Mouse (Mus musculus): ENCODE measurements around the gene Chil4. TPM values are rescaled to one million over a fixed set of nuclear protein-coding genes. Genes with fewer than 3 reads are reported as not detected.
"Not testable (repeated sequence)": the region's sequence is repeated elsewhere in the genome, so short reads cannot be mapped to it uniquely, and the experiment has no call there.

Gene Chil4
- polyA plus RNA-seq, 1 experiment from 2014 or later = not detected

- H3K9ac ChIP-seq; H3K4me3 ChIP-seq (replicated peaks); H3K4me2 ChIP-seq; H3K27me3 ChIP-seq (replicated peaks); H3K9me3 ChIP-seq; H3K27ac ChIP-seq; H3K36me3 ChIP-seq; ATAC-seq (ENCODE audit: insufficient read depth, low FRiP score, low read depth); H3K4me1 ChIP-seq: not testable (repeated sequence)
- 57% methylated on average over 1 of the region's 1 CpGs for WGBS
These were observed 21.3 kb downstream of the Chil4 start for GRCm38 (mm10) chr3:106198030-106198429.

DNA sequence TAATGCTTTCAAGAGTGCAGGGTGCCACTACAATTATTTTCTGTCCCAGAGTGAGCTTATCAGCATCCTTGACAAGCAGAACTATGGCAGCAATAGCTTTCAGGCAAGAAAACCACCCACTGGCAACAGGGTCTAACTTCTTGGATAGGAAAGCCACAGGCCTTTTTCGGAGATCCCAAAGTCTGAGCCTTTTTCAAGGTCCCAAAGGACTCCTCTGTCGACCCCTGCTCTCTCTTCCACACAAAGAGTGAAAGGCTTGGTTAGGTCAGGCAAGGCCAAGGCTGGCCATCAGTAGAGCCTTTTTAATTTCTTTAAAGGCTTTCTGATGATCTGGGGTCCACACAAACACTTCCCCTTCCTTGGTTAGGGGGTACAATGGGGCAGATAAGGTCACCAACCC lies 22.1 kb downstream of the Chil4 start:
- H3K36me3 ChIP-seq; H3K27me3 ChIP-seq (replicated peaks); H3K9ac ChIP-seq; H3K27ac ChIP-seq; H3K4me3 ChIP-seq (replicated peaks); H3K9me3 ChIP-seq; H3K4me1 ChIP-seq; H3K4me2 ChIP-seq; ATAC-seq (ENCODE audit: insufficient read depth, low FRiP score, low read depth): not testable (repeated sequence)
- 73% methylated on average over 2 of the region's 2 CpGs for WGBS

- no peaks in the 10 kb centered on the region for H3K27me3 ChIP-seq (replicated peaks)
- H3K4me3 ChIP-seq (replicated peaks) = no peak overlapping the region
- no peaks in the 10 kb centered on the region; the same call in 1 of the 2 replicates for H3K9me3 ChIP-seq
- no peak overlapping the region for H3K4me2 ChIP-seq
- no peaks in the 10 kb centered on the region for H3K36me3 ChIP-seq
- no peak overlapping the region for H3K9ac ChIP-seq
- no peak for ATAC-seq (ENCODE audit: insufficient read depth, low FRiP score, low read depth)
- no peaks in the 10 kb centered on the region for H3K4me1 ChIP-seq
- H3K27ac ChIP-seq = no peak overlapping the region
These were observed 23.0 kb downstream of the Chil4 start for GRCm38 (mm10) chr3:106196276-106196675.

GRCm38 (mm10) chr3:106195486-106195885 lies 23.8 kb downstream of the Chil4 start:
- no peak for ATAC-seq (ENCODE audit: insufficient read depth, low FRiP score, low read depth)
- H3K36me3 ChIP-seq = no peaks in the 10 kb centered on the region
- H3K9ac ChIP-seq = no peak overlapping the region
- H3K4me2 ChIP-seq = no peak overlapping the region
- no peaks in the 10 kb centered on the region for H3K4me1 ChIP-seq
- H3K4me3 ChIP-seq (replicated peaks) = no peak overlapping the region
- no peaks in the 10 kb centered on the region; the same call in 1 of the 2 replicates for H3K9me3 ChIP-seq
- H3K27me3 ChIP-seq (replicated peaks) = no peaks in the 10 kb centered on the region
- WGBS = 86% methylated on average over 12 of the region's 12 CpGs
- H3K27ac ChIP-seq = no peak overlapping the region

DNA sequence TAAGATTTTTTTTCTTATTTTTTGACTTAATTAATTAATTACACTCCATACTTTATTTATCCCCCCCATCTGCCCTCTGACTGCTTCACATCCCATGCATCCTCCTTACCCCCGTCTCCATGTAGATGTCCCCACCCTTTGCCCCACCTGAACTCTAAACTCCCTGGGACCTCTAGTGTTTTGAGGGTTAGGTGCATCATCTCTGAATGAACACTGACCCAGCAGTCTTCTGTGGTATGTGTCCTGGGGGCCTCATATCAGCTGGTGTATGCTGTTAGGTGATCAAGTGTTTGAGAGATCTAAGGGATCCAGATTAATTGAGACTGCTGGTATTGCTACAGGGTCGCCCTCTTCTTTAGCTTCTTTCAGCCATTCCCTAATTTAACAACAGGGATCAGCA lies 31.3 kb downstream of the Chil4 start:
- H3K27ac ChIP-seq = no peak overlapping the region
- no peak overlapping the region for H3K4me2 ChIP-seq
- H3K9me3 ChIP-seq = no peaks in the 10 kb centered on the region
- WGBS = 80% methylated on average over 2 of the region's 2 CpGs
- no peaks in the 10 kb centered on the region for H3K36me3 ChIP-seq
- no peaks in the 10 kb centered on the region for H3K27me3 ChIP-seq (replicated peaks)
- no peak overlapping the region for H3K4me3 ChIP-seq (replicated peaks)
- ATAC-seq (ENCODE audit: insufficient read depth, low FRiP score, low read depth) = no peak
- H3K9ac ChIP-seq = no peak overlapping the region
- no peaks in the 10 kb centered on the region for H3K4me1 ChIP-seq

DNA sequence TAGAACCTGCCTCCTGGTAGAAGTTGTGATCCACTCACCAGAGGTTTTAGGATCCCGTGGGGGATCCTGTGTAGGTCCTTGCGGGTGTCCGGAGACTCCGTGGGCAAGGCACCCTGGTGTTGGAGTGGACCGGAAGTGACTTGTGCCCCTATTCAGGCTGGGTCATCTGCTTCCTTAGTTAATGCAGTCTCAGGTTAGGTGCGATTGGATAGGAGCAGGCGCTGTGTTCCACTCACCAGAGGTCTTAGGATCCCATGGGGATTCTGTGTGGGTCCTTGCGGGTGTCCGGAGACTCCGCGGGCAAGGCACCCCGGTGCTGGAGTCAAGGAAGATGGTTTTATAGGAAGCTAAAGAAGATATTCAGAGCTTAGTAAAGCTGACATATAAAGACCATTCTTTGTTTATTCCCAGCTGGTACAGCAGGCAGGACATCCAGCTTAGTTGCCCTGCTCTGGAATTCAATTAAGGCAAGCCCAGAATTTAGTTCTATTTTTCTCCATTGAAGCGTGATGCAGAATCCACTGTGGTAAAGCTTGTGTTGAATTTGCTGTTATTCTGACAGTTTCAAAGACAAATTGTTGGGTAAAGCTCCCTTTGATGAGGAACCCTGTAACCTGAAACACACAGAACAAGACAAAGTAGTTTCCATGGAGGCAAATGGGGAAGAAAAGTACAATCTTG lies 41.7 kb downstream of the Chil4 start:
- WGBS = 86% methylated on average over 13 of the region's 13 CpGs
- H3K4me1 ChIP-seq = no peaks in the 10 kb centered on the region
- no peak for ATAC-seq (ENCODE audit: insufficient read depth, low FRiP score, low read depth)

GRCm38 (mm10) chr3:106174971-106175370 lies 44.3 kb downstream of the Chil4 start:
- 59% methylated on average over 2 of the region's 2 CpGs for WGBS
- ATAC-seq (ENCODE audit: insufficient read depth, low FRiP score, low read depth); H3K4me2 ChIP-seq: not testable (repeated sequence)

More for the DNA sequence above, 41.7 kb downstream of the Chil4 start:
- Histone ChIP-seq H3K36me3 (no peaks in the 10 kb centered on the region), H3K9me3 (no peaks in the 10 kb centered on the region; the same call in 1 of the 2 replicates), H3K4me3 (replicated peaks) (no peak overlapping the region), H3K4me2 (no peak overlapping the region), H3K9ac (no peak overlapping the region), H3K27ac (no peak overlapping the region), H3K27me3 (replicated peaks) (no peaks in the 10 kb centered on the region)

DNA sequence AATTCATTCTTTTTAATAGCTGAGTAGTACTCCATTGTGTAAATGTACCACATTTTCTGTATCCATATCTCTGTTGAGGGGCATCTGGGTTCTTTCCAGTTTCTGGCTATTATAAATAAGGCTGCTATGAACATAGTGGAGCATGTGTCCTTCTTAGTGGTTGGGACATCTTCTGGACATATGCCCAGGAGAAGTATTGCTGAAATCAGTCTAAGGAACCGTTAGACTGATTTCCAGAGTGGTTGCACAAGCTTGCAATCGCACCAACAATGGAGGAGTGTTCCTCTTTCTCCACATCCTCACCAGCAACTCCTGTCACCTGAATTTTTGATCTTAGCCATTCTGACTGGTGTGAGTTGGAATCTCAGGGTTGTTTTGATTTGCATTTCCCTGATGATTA lies 46.8 kb downstream of the Chil4 start:
- 61% methylated on average over 2 of the region's 2 CpGs for WGBS

More at GRCm38 (mm10) chr3:106174971-106175370, 44.3 kb downstream of the Chil4 start:
- H3K36me3 ChIP-seq; H3K27me3 ChIP-seq (replicated peaks); H3K27ac ChIP-seq; H3K9me3 ChIP-seq; H3K4me3 ChIP-seq (replicated peaks); H3K4me1 ChIP-seq; H3K9ac ChIP-seq: not testable (repeated sequence)

DNA sequence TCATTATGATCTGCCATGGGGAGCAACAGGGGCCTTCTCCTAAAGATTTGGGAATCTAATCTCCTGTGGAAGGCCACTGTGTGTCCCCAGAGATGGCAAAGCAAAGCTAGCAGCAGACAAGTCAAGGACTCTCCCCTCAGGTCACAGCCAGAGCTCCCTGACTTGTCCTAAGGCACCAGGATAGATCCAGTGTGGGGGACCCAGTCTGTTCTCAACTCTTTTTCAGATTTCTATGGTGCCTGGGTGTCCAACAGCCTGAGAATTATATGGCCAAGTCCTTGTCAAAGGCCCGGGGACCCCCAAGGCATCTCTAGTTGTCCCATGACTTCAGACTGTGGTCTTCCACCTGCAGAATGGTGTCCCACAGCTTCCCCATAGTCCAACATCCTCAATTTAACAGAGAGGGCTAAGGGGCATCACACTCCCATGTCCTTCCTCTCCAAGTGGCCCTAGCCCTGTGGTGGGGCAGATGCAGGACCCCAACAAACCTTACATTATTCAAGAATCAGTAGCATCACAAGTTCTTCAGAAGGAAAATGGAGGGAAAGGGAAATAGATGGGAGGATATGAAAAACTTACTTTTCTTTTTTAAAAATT lies 48.1 kb downstream of the Chil4 start:
- Histone ChIP-seq H3K4me2 (no peak overlapping the region), H3K9ac (no peak overlapping the region), H3K27ac (no peak overlapping the region), H3K4me3 (replicated peaks) (no peak overlapping the region), H3K27me3 (replicated peaks) (no peaks in the 10 kb centered on the region), H3K9me3 (no peaks in the 10 kb centered on the region), H3K4me1 (no peaks in the 10 kb centered on the region), H3K36me3 (no peaks in the 10 kb centered on the region)
- 79% methylated on average over 1 of the region's 1 CpGs for WGBS
- ATAC-seq (ENCODE audit: insufficient read depth, low FRiP score, low read depth) = no peak

More for the DNA sequence above, 46.8 kb downstream of the Chil4 start:
- not testable (repeated sequence) for H3K9me3 ChIP-seq; H3K9ac ChIP-seq; H3K4me3 ChIP-seq (replicated peaks); H3K27me3 ChIP-seq (replicated peaks); ATAC-seq (ENCODE audit: insufficient read depth, low FRiP score, low read depth); H3K27ac ChIP-seq; H3K36me3 ChIP-seq; H3K4me1 ChIP-seq; H3K4me2 ChIP-seq

GRCm38 (mm10) chr3:106170522-106171053 lies 48.7 kb downstream of the Chil4 start:
- Histone ChIP-seq H3K9me3 (no peaks in the 10 kb centered on the region), H3K36me3 (no peaks in the 10 kb centered on the region), H3K9ac (no peak overlapping the region), H3K4me2 (no peak overlapping the region), H3K27me3 (replicated peaks) (no peaks in the 10 kb centered on the region), H3K4me1 (no peaks in the 10 kb centered on the region), H3K27ac (no peak overlapping the region), H3K4me3 (replicated peaks) (no peak overlapping the region)
- ATAC-seq (ENCODE audit: insufficient read depth, low FRiP score, low read depth) = no peak
- whole genome bisulfite sequencing = 40% methylated on average over 1 of the region's 1 CpGs

DNA sequence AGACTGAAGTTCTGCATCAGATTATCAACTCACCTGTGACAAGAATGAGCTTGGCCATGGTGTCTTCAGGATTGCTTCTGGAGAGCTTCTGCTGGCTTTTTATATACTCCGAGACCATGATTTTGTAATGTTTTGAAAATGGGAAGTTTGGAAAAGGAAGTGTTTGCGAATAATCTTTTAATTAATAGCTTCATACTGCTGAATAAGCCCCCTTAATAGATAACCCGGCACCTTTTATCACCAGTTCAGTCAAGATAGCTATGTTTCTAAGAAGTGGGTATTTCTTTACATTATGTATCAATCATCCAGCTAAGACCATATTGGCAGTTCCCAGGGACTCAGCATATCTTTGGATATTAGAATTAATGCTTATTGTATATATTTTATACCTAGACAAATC lies 51.8 kb downstream of the Chil4 start, which contains the start of gene Chil3:
TSS of gene Chil3 (minus strand) at position 101 of the 400 bp plus-strand sequence.
- H3K36me3 ChIP-seq = no peaks in the 10 kb centered on the region
- no peak within 1 kb of the TSS for H3K4me3 ChIP-seq (replicated peaks)
- no peak within 1 kb of the TSS for H3K4me2 ChIP-seq
- no peak within 1 kb of the TSS for H3K27ac ChIP-seq
- no peak for ATAC-seq (ENCODE audit: insufficient read depth, low FRiP score, low read depth)
- no peaks in the 10 kb centered on the region for H3K4me1 ChIP-seq
- no peaks in the 10 kb centered on the region for H3K27me3 ChIP-seq (replicated peaks)
- 73% methylated on average over 3 of the region's 3 CpGs for WGBS
- H3K9ac ChIP-seq = no peak within 1 kb of the TSS
- H3K9me3 ChIP-seq = no peaks in the 10 kb centered on the region

- no peak overlapping the region for H3K27ac ChIP-seq
- no peak overlapping the region for H3K4me2 ChIP-seq
- H3K9ac ChIP-seq = no peak overlapping the region
- H3K9me3 ChIP-seq = no peaks in the 10 kb centered on the region
- no peaks in the 10 kb centered on the region for H3K36me3 ChIP-seq
- WGBS = 85% methylated on average over 2 of the region's 2 CpGs
- no peak overlapping the region for H3K4me3 ChIP-seq (replicated peaks)
- no peaks in the 10 kb centered on the region for H3K27me3 ChIP-seq (replicated peaks)
- no peaks in the 10 kb centered on the region for H3K4me1 ChIP-seq
- no peak for ATAC-seq (ENCODE audit: insufficient read depth, low FRiP score, low read depth)
These were observed 64.9 kb downstream of the Chil4 start for GRCm38 (mm10) chr3:106154413-106154812.

All from stomach, embryonic 15.5 days (tissue).